Mouse (Mus musculus) midbrain, postnatal 0 days (tissue): Measurements from ENCODE around the gene Snrnp40. TPM values are rescaled to one million over a fixed set of nuclear protein-coding genes. Genes with fewer than 3 reads are reported as not detected.

Experiments
- ATAC-seq: fragments of 200-750 bp; cut with Nextera tagmentation; 2 replicates; pipeline ENCODE4 v1.8.0; 2017; ENCODE audit warnings: moderate number of reproducible peaks, mild to moderate bottlenecking, moderate TSS enrichment, moderate library complexity; ENCODE audit not compliant: low FRiP score
- DNase-seq: peaks from one replicate; pipeline ENCODE4 v3.0.0-alpha.2; 2015; ENCODE audit warnings: low spot score
- H3K27ac ChIP-seq: fragments of 300-500 bp; sonication (generic); 2 replicates; pipeline ENCODE4 v1.5.1; 2014; ENCODE audit warnings: low read depth, mild to moderate bottlenecking, low read length, mixed read lengths
- H3K27me3 ChIP-seq: fragments of 300-500 bp; sonication (generic); 2 replicates; pipeline ENCODE4 v1.6.1; 2014; ENCODE audit warnings: low read length, control low read depth, mixed read lengths; ENCODE audit not compliant: insufficient read depth
- H3K36me3 ChIP-seq: fragments of 300-500 bp; sonication (generic); 2 replicates; pipeline ENCODE4 v1.6.1; 2014; ENCODE audit warnings: low read length, control low read depth, mixed read lengths; ENCODE audit not compliant: insufficient read depth
- H3K4me1 ChIP-seq: fragments of 300-500 bp; sonication (generic); 2 replicates; pipeline ENCODE4 v1.6.1; 2014; ENCODE audit warnings: mild to moderate bottlenecking, control low read depth, antibody characterized with exemption, low read length, mixed read lengths; ENCODE audit not compliant: insufficient read depth
- H3K4me2 ChIP-seq: fragments of 300-500 bp; sonication (generic); 2 replicates; pipeline ENCODE4 v1.6.1; 2014; ENCODE audit warnings: low read depth, mild to moderate bottlenecking, low read length, mixed read lengths; ENCODE audit not compliant: poor library complexity, severe bottlenecking
- H3K4me3 ChIP-seq: fragments of 300-500 bp; sonication (generic); 2 replicates; pipeline ENCODE4 v1.5.1; 2014; ENCODE audit warnings: low read depth, mild to moderate bottlenecking, low read length, moderate library complexity
- H3K9ac ChIP-seq: fragments of 300-500 bp; sonication (generic); replicated peaks from 2 replicates; pipeline ENCODE4 v1.6.1; 2014; ENCODE audit warnings: mild to moderate bottlenecking, low read length, moderate library complexity, mixed read lengths; ENCODE audit not compliant: poor library complexity, severe bottlenecking
- H3K9me3 ChIP-seq: fragments of 300-500 bp; sonication (generic); 2 replicates; pipeline ENCODE4 v1.6.1; 2016; ENCODE audit warnings: low read length, control low read depth
- CTCF ChIP-seq: IDR thresholded peaks from 2 replicates; pipeline ENCODE4 v1.5.1; 2016; ENCODE audit warnings: antibody characterized with exemption, mild to moderate bottlenecking
- WGBS: fragments of 180-500 bp; shearing (Covaris S2); extraction: QIAGEN DNeasy Blood & Tissue Kit; methylation state at CpG from one replicate; pipeline ENCODE4 v1.1.7; 2014; 5-methylcytosine and 5-hydroxymethylcytosine counted together
- polyA plus RNA-seq: library from polyadenylated mRNA; unstranded; fragments of >200 nt; fragmentation: Nextera tagmentation; extraction: Ambion mirVana; gene quantifications from 2 replicates; pipeline ENCODE4 v1.2.1, GENCODE M21; 2015
- total RNA-seq: library from RNA; depleted of rRNA; stranded (reverse); fragments of >200 nt; gene quantifications from 2 replicates; pipeline ENCODE4 v1.2.3, GENCODE M21; 2014

The Snrnp40 gene
- total and polyA plus RNA-seq, 2 experiments from 2014 or later: 70.2 to 75.5 TPM

- 81% methylated on average over 9 of the region's 9 CpGs for WGBS
- no peaks in the 10 kb centered on the region; the same call in 1 of the 2 replicates for H3K4me1 ChIP-seq
- no peaks in the 10 kb centered on the region for H3K27me3 ChIP-seq
- no peak for DNase-seq
- H3K27ac ChIP-seq: no peak overlapping the region
- TF ChIP-seq CTCF: no peak
- no peak for ATAC-seq
- H3K9me3 ChIP-seq: no peaks in the 10 kb centered on the region
- H3K4me2 ChIP-seq: no peak overlapping the region
- peaks cover 30% of the 10 kb centered on the region for H3K36me3 ChIP-seq
- no peak overlapping the region for H3K4me3 ChIP-seq
- no peak overlapping the region for H3K9ac ChIP-seq
Observed at GRCm38 (mm10) chr4:130327366-130327765, 32.6 kb upstream of the Snrnp40 start.

DNA sequence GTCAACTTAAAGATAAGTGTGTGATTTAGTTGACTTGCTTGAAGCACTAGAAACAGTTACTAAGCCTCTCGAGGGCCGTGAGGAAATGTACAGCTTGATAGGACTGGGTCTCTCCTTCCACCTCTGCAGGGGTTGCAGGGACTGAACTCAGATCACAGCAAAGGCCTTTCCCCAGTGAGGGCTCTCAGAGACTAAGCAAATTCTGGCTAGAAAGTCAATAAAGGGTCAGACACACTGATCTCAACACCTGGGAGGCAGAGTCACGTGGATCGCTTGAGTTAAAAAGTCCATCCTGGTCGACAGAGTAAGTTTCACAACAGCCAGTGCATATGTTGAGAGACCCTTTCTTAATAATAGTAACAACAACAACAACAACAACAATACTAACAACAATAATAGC is 24.1 kb upstream of the Snrnp40 start:
- Histone ChIP-seq H3K4me1 (no peaks in the 10 kb centered on the region), H3K36me3 (peaks cover 42% of the 10 kb centered on the region), H3K4me3 (no peak overlapping the region), H3K27me3 (no peaks in the 10 kb centered on the region), H3K9ac (no peak overlapping the region), H3K4me2 (no peak overlapping the region), H3K9me3 (no peaks in the 10 kb centered on the region), H3K27ac (no peak overlapping the region)
- TF ChIP-seq CTCF: no peak
- 91% methylated on average over 5 of the region's 5 CpGs for WGBS
- DNase-seq: no peak
- no peak for ATAC-seq

GRCm38 (mm10) chr4:130341691-130342090 is 18.2 kb upstream of the Snrnp40 start:
- DNase-seq (peak; percentile 72), ATAC-seq (no peak; the same call in 1 of the 2 replicates)
- Histone ChIP-seq H3K9ac (no peak overlapping the region), H3K27ac (no peak overlapping the region), H3K4me3 (no peak overlapping the region), H3K4me1 (no peaks in the 10 kb centered on the region), H3K36me3 (peaks cover 28% of the 10 kb centered on the region), H3K27me3 (no peaks in the 10 kb centered on the region), H3K9me3 (no peaks in the 10 kb centered on the region), H3K4me2 (no peak overlapping the region)
- peak; percentile 91 for TF ChIP-seq CTCF
- 22% methylated on average over 4 of the region's 4 CpGs for WGBS

DNA sequence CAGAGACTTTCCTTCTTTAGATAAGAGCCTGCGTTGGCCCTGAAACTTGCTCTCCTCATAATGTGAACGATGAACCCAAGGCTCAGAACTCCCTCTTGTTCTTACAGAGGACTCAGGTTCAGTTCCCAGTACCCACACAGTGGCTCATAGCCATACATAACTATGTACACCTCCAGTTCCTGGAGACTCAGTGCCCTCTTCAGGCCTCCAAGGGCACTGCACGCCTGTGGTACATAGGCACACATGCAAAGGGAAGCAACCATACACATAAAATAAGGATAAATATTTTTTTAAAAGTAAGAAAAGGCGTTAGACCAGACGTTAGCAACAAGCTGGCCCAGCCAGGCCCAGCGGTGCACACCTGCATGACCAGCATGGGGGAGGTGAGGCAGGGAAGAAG is 10.3 kb upstream of the Snrnp40 start:
- Histone ChIP-seq H3K4me1 (no peaks in the 10 kb centered on the region), H3K4me2 (no peak overlapping the region), H3K36me3 (peaks cover 35% of the 10 kb centered on the region), H3K9me3 (no peaks in the 10 kb centered on the region), H3K9ac (no peak overlapping the region), H3K4me3 (no peak overlapping the region), H3K27me3 (no peaks in the 10 kb centered on the region), H3K27ac (no peak overlapping the region)
- DNase-seq (no peak), ATAC-seq (no peak)
- WGBS: 97% methylated on average over 6 of the region's 6 CpGs
- TF ChIP-seq CTCF: peak; percentile 45

DNA sequence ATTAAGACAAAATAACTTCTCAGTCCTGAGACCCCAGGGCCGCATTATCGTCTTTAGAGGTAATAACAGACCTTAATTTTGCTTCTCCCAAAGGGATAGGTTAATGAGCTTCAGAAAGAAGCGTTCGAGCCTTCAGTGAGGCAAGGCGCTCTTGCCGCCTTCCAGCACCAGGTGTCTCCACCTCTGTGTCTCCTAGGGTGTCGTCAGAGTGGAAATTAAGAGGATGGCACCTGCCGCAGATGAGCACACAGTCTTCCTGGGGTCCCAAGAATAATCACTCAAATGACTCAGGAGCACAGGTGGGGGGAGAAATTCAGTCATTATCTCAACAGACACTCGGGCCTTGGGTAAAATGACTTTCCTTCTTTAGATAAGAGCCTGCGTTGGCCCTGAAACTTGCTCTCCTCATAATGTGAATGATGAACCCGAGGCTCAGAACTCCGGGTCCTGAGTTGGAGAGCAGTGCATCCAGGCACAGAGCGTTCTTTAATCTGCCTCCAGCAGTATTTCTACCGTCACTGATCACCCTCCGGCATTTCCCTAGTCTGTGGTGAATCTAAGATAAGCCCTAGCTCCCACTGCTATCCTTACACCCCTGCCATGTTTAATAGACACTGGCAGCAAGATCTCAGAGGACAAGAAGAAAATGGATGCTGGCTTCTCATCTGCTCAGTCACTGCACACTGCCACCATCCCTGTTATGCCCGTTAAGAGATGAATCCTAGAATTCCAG is 9.1 kb upstream of the Snrnp40 start:
- no peak overlapping the region for H3K4me2 ChIP-seq
- peak; percentile 50 for TF ChIP-seq CTCF
- no peak overlapping the region for H3K27ac ChIP-seq
- 82% methylated on average over 16 of the region's 16 CpGs for WGBS
- no peaks in the 10 kb centered on the region for H3K4me1 ChIP-seq
- no peak overlapping the region for H3K4me3 ChIP-seq
- H3K36me3 ChIP-seq: peaks cover 33% of the 10 kb centered on the region
- no peaks in the 10 kb centered on the region for H3K27me3 ChIP-seq
- no peak overlapping the region for H3K9ac ChIP-seq
- no peak for ATAC-seq
- peak; percentile 37 for DNase-seq
- H3K9me3 ChIP-seq: no peaks in the 10 kb centered on the region

DNA sequence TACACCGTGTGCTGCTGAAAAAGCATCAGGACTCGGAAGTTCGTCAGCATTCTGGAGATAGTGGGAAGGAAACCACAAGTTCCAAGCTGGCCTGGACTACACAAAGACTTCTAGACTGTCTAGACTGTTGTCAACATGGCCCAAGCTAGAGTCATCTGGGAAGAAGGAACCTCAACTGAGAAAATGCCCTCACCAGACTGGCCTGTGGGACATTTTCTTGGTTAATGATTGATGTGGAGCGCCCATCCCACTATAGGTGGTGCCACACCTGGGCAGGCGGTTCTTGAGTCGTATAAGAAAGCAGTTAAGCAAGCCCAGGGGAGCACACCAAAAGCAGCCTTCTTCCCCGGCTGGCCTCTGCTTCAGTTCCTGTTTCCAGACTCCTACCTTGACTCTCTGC is 7.3 kb upstream of the Snrnp40 start:
- Histone ChIP-seq H3K27me3 (no peaks in the 10 kb centered on the region), H3K4me1 (no peaks in the 10 kb centered on the region), H3K9me3 (no peaks in the 10 kb centered on the region), H3K4me3 (no peak overlapping the region), H3K27ac (no peak overlapping the region), H3K9ac (no peak overlapping the region), H3K36me3 (peaks cover 33% of the 10 kb centered on the region), H3K4me2 (no peak overlapping the region)
- 93% methylated on average over 7 of the region's 7 CpGs for WGBS
- DNase-seq (no peak), ATAC-seq (no peak)
- no peak for TF ChIP-seq CTCF
